Mouse (Mus musculus) liver, embryonic 13.5 days (tissue): Measurements from ENCODE around the gene Rac2. TPM values are rescaled to one million over a fixed set of nuclear protein-coding genes. Genes with fewer than 3 reads are reported as not detected.

ENCODE experiments used
- ATAC-seq: fragments of 200-750 bp; cut with Nextera tagmentation; 2 replicates; pipeline ENCODE4 v1.8.0; 2017; ENCODE audit warnings: low read depth, mild to moderate bottlenecking, moderate number of reproducible peaks, moderate library complexity
- DNase-seq: peaks from one replicate; pipeline ENCODE4 v3.0.0; 2022
- H3K27ac ChIP-seq: fragments of 300-500 bp; sonication (generic); 2 replicates; pipeline ENCODE4 v1.5.1; 2015; ENCODE audit warnings: moderate library complexity, mild to moderate bottlenecking, inconsistent platforms
- H3K27me3 ChIP-seq: fragments of 300-500 bp; sonication (generic); 2 replicates; pipeline ENCODE4 v1.6.1; 2015; ENCODE audit warnings: mild to moderate bottlenecking, inconsistent platforms
- H3K36me3 ChIP-seq: fragments of 300-500 bp; sonication (generic); 2 replicates; pipeline ENCODE4 v1.6.1; 2015; ENCODE audit warnings: mild to moderate bottlenecking, inconsistent platforms
- H3K4me1 ChIP-seq: fragments of 300-500 bp; sonication (generic); replicated peaks from 2 replicates; pipeline ENCODE4 v1.6.1; 2015; ENCODE audit warnings: inconsistent platforms
- H3K4me2 ChIP-seq: fragments of 300-500 bp; sonication (generic); 2 replicates; pipeline ENCODE4 v1.6.1; 2015; ENCODE audit warnings: inconsistent platforms, mild to moderate bottlenecking, moderate library complexity
- H3K4me3 ChIP-seq: fragments of 300-500 bp; sonication (generic); replicated peaks from 2 replicates; pipeline ENCODE4 v1.5.1; 2015; ENCODE audit warnings: mild to moderate bottlenecking, inconsistent platforms
- H3K9ac ChIP-seq: fragments of 300-500 bp; sonication (generic); 2 replicates; pipeline ENCODE4 v1.6.1; 2015; ENCODE audit warnings: mild to moderate bottlenecking, inconsistent platforms
- H3K9me3 ChIP-seq: fragments of 300-500 bp; sonication (generic); replicated peaks from 2 replicates; pipeline ENCODE4 v1.6.1; 2016; ENCODE audit warnings: inconsistent platforms
- WGBS: fragments of 180-500 bp; shearing (Covaris S2); methylation state at CpG from one replicate; pipeline ENCODE4 v1.1.7; 2015; ENCODE audit not compliant: insufficient replicate concordance; 5-methylcytosine and 5-hydroxymethylcytosine counted together
- polyA plus RNA-seq: library from polyadenylated mRNA; unstranded; fragments of >200 nt; fragmentation: Nextera tagmentation; extraction: Ambion mirVana; gene quantifications from 2 replicates; pipeline ENCODE4 v1.2.1, GENCODE M21; 2015

Gene Rac2
- polyA plus RNA-seq, 1 experiment from 2014 or later: 81.2 TPM

GRCm38 (mm10) chr15:78514393-78515146, 58.0 kb downstream of the Rac2 start:
- no peak overlapping the region for H3K4me3 ChIP-seq
- no peaks in the 10 kb centered on the region for H3K27me3 ChIP-seq
- 22% methylated on average over 7 of the region's 7 CpGs for WGBS
- no peak overlapping the region for H3K27ac ChIP-seq
- no peak overlapping the region for H3K9ac ChIP-seq
- ATAC-seq (no peak), DNase-seq (peak; percentile 48)
- H3K4me2 ChIP-seq: no peak overlapping the region
- H3K4me1 ChIP-seq: peaks cover 14% of the 10 kb centered on the region
- H3K36me3 ChIP-seq: no peaks in the 10 kb centered on the region
- H3K9me3 ChIP-seq: no peaks in the 10 kb centered on the region

- 73% methylated on average over 14 of the region's 14 CpGs for WGBS
- peak overlapping the region; percentile 44 for H3K27ac ChIP-seq
- ATAC-seq (no peak), DNase-seq (no peak)
- no peak overlapping the region for H3K4me2 ChIP-seq
- no peaks in the 10 kb centered on the region for H3K27me3 ChIP-seq
- no peaks in the 10 kb centered on the region for H3K9me3 ChIP-seq
- H3K36me3 ChIP-seq: no peaks in the 10 kb centered on the region
- H3K9ac ChIP-seq: no peak overlapping the region
- no peak overlapping the region for H3K4me3 ChIP-seq
- H3K4me1 ChIP-seq: peaks cover 14% of the 10 kb centered on the region
Observed at GRCm38 (mm10) chr15:78513019-78513418, 59.6 kb downstream of the Rac2 start.

- H3K4me3 ChIP-seq: no peak overlapping the region
- 48% methylated on average over 7 of the region's 7 CpGs for WGBS
- H3K4me2 ChIP-seq: no peak overlapping the region
- DNase-seq (no peak), ATAC-seq (no peak; the same call in 1 of the 2 replicates)
- H3K27ac ChIP-seq: 0 out of 2 replicates have a peak overlapping the region, but pooled peaks have one; percentile 48
- H3K36me3 ChIP-seq: no peaks in the 10 kb centered on the region
- H3K9me3 ChIP-seq: no peaks in the 10 kb centered on the region
- H3K9ac ChIP-seq: no peak overlapping the region
- H3K4me1 ChIP-seq: peaks cover 14% of the 10 kb centered on the region
- H3K27me3 ChIP-seq: no peaks in the 10 kb centered on the region
Observed at GRCm38 (mm10) chr15:78511951-78512350, 60.6 kb downstream of the Rac2 start.

- H3K4me2 ChIP-seq: no peak overlapping the region
- H3K9ac ChIP-seq: no peak overlapping the region
- no peaks in the 10 kb centered on the region for H3K9me3 ChIP-seq
- H3K27me3 ChIP-seq: no peaks in the 10 kb centered on the region
- ATAC-seq (no peak), DNase-seq (no peak)
- peaks cover 14% of the 10 kb centered on the region for H3K4me1 ChIP-seq
- no peak overlapping the region for H3K4me3 ChIP-seq
- no peaks in the 10 kb centered on the region for H3K36me3 ChIP-seq
- H3K27ac ChIP-seq: no peak overlapping the region
- 57% methylated on average over 6 of the region's 6 CpGs for WGBS
Observed at GRCm38 (mm10) chr15:78510736-78511135, 61.8 kb downstream of the Rac2 start.

- no peak overlapping the region for H3K27ac ChIP-seq
- WGBS: 51% methylated on average over 8 of the region's 8 CpGs
- no peaks in the 10 kb centered on the region for H3K9me3 ChIP-seq
- peaks cover 14% of the 10 kb centered on the region for H3K4me1 ChIP-seq
- ATAC-seq (no peak), DNase-seq (no peak)
- H3K36me3 ChIP-seq: no peaks in the 10 kb centered on the region
- H3K9ac ChIP-seq: no peak overlapping the region
- H3K4me2 ChIP-seq: no peak overlapping the region
- no peak overlapping the region for H3K4me3 ChIP-seq
- H3K27me3 ChIP-seq: no peaks in the 10 kb centered on the region
Observed at GRCm38 (mm10) chr15:78510121-78510576, 62.4 kb downstream of the Rac2 start.

- Histone ChIP-seq H3K27me3 (no peaks in the 10 kb centered on the region), H3K4me2 (no peak overlapping the region), H3K4me1 (peaks cover 14% of the 10 kb centered on the region), H3K9ac (no peak overlapping the region), H3K4me3 (no peak overlapping the region), H3K36me3 (no peaks in the 10 kb centered on the region), H3K27ac (no peak overlapping the region), H3K9me3 (no peaks in the 10 kb centered on the region)
- 56% methylated on average over 12 of the region's 12 CpGs for WGBS
- DNase-seq: no peak
- no peak for ATAC-seq
Observed at GRCm38 (mm10) chr15:78509297-78509899, 63.2 kb downstream of the Rac2 start.

Other genes with a start within 250 kb of the Rac2 start
- gene Csf2rb, start 247.0 kb downstream of the Rac2 start, polyA plus RNA-seq: 3.3 and 3.8 TPM in 2 replicates
- gene Tex33, start 176.9 kb downstream of the Rac2 start, polyA plus RNA-seq: not detected in 2 replicates
- 105 and 109 TPM in 2 replicates for gene Tst, start 166.9 kb downstream of the Rac2 start, polyA plus RNA-seq
- gene Mpst, start 166.4 kb downstream of the Rac2 start, polyA plus RNA-seq: 3.8 and 4.2 TPM in 2 replicates
- 4.7 and 5.1 TPM in 2 replicates for gene Kctd17, start 144.2 kb downstream of the Rac2 start, polyA plus RNA-seq
- 7.8 and 9.5 TPM in 2 replicates for gene Tmprss6, start 104.1 kb downstream of the Rac2 start, polyA plus RNA-seq
- 0.23 and 0.35 TPM in 2 replicates for gene Il2rb, start 77.5 kb downstream of the Rac2 start, polyA plus RNA-seq
- 3.6 and 4.5 TPM in 2 replicates for gene C1qtnf6, start 41.4 kb downstream of the Rac2 start, polyA plus RNA-seq
- not detected in 2 replicates for gene Sstr3, start 28.1 kb downstream of the Rac2 start, polyA plus RNA-seq
- 11.9 and 12.5 TPM in 2 replicates for gene Cyth4, start 24.3 kb upstream of the Rac2 start, polyA plus RNA-seq
- gene Elfn2, start 146.0 kb upstream of the Rac2 start, polyA plus RNA-seq: 0.01 TPM in 1 of 2 replicates, not detected in the other
- gene Mfng, start 200.7 kb upstream of the Rac2 start, polyA plus RNA-seq: 7.0 and 7.2 TPM in 2 replicates
- gene Card10, start 230.3 kb upstream of the Rac2 start, polyA plus RNA-seq: 1.1 and 1.3 TPM in 2 replicates